Mouse (Mus musculus): ENCODE data around the gene Suds3.

DNA sequence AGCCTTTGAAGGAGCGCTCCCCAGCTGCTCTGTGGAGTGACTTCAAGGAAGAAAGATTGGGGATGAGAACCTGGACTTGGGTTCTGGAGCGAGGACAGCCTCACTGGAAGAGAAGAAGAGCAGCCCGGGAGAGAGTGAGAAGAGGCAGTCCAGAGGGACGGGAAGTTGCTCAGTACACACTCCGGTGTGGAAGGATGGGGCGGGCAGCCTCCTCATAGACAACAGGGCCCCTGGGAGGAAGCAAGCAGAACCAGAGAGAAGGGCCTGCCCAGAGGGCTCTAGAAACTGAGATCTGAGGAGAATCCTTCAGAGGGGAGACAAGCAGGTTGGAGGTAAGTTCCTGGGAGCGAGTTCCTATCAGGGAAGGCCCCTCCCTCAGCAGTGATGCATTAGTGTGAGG, 24.5 kb upstream of the Suds3 start:
- TF ChIP-seq CTCF (IDR thresholded peaks at IDR 0.05; ENCODE audit: control insufficient read depth, insufficient read depth, insufficient read length) (no peak), USF1 (IDR thresholded peaks at IDR 0.05; ENCODE audit: low read depth) (no peak), MAX (IDR thresholded peaks at IDR 0.05) (no peak)
